Mouse (Mus musculus): ENCODE measurements around the gene Olfr945.

Olfr945 gene

DNA sequence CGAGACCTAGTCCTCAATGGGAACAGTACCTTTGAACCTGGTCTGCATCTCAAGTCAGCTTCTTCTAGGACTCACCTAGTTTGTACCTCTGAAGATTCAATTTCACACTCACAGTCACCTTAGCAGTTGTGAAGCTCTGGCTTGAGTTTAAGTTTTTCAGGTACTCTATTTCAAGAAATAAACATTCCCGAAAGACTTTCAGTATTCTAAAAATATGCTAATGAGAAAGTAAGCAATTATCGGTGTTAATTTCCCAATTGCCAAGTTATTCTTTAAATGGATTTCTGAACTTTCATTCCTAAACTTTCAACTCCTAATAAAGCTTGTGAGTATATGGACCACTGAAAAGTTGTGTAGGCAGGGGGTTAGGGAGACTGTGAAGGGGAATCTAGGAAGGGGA is at the start of gene Olfr945:
TSS of gene Olfr945 (minus strand) at position 101 of the 400 bp plus-strand sequence.
- no peak for DNase-seq (ENCODE audit: low read depth, low spot score)

GRCm38 (mm10) chr9:39325945-39326344 is 49.3 kb upstream of the Olfr945 start, which contains the start of gene Olfr948:
Gene Olfr948, minus strand, starts transcription at chr9:39326045.
- DNase-seq (ENCODE audit: low read depth, low spot score) = no peak

DNA sequence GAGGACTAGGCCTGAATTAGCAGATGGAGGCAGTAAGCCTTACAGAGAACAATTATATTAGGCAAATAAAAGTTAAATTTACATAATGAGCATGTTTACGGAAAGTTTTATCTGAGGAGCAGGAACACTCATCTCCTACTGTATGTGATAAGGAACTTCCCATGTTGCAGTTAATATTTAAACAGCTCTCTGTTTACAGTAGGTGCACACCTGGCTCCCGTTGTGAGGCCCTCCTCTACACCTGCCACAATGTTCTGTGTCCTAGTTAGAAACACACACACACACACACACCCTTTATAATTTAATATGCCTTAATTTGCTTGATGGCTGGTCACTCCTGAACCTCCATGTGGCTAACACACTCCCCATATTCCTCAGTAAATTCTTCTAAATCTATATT is 10.5 kb upstream of the Olfr945 start:
- DNase-seq (ENCODE audit: low read depth, low spot score) = no peak

GRCm38 (mm10) chr9:39249894-39250293 is 26.7 kb downstream of the Olfr945 start, which contains the start of gene Olfr1537:
Gene Olfr1537, minus strand, starts transcription at chr9:39249994.
- DNase-seq (ENCODE audit: low read depth, low spot score) = no peak
